Mouse (Mus musculus) A20 (cell line): ENCODE measurements around the gene Fam71b.

Experiments used
- DNase-seq: peaks from one replicate; pipeline ENCODE4 v3.0.0-alpha.2; 2011; ENCODE audit warnings: low read depth, low spot score

Fam71b gene

GRCm38 (mm10) chr11:46430123-46430522 is 33.8 kb downstream of the Fam71b start:
- DNase-seq = no peak

GRCm38 (mm10) chr11:46431129-46431528 is 34.8 kb downstream of the Fam71b start:
- peak; percentile 86 for DNase-seq

DNA sequence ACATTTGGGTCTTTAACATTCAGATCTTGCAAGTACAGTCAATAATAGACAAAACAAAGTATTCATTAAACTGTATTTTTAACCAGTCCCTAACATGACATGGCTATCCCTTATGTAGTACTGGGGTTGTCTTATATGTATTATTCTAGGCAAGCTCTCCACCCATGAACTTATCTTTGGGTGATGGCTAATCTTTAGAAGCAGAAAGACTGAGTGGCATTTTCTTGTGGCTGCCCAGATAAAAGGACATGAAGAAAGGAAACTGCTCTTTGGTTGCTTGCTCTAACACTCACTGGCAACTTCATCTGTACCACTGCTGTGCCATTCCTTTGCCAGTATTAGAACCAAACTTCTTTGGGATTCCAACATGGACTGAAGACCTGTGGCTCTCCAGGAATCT is 39.0 kb downstream of the Fam71b start:
- no peak for DNase-seq

- peak; percentile 96 for DNase-seq
Observed at GRCm38 (mm10) chr11:46436760-46437458, 40.5 kb downstream of the Fam71b start, which contains the start of gene Med7. Med7 (plus strand) TSS chr11:46436925.

DNA sequence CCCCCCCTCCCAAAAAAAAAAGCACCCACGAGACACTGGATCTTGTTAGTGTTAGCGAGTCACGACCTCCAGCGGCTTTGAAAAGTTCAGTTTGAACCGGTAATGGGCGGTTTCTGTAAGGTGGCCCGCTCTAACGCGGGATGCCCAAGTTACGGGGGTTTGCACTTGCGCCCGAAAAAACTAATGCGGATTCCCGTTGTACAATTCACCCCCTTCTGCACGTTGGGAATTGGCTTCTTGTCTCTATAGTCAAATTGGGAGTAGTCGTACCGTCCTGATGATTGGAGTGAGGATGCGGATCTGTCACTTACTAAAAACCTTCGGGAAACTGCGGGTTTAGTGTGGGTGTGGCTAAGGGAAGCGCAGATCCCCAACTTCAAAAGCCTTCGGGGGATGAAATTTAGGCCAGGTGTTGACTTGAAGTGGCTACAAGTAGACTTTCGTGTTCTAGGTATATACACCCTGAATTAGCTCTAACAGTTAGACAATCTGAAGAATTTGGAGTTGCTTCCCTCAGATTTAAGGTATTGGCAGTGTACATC is 41.2 kb downstream of the Fam71b start:
- DNase-seq = peak; percentile 81

- DNase-seq = no peak
Observed at GRCm38 (mm10) chr11:46439005-46439543, 42.7 kb downstream of the Fam71b start.

GRCm38 (mm10) chr11:46441774-46442173 is 45.4 kb downstream of the Fam71b start:
- DNase-seq = peak; percentile 35

- DNase-seq = peak; percentile 47
Observed at GRCm38 (mm10) chr11:46443152-46443551, 46.8 kb downstream of the Fam71b start.

DNA sequence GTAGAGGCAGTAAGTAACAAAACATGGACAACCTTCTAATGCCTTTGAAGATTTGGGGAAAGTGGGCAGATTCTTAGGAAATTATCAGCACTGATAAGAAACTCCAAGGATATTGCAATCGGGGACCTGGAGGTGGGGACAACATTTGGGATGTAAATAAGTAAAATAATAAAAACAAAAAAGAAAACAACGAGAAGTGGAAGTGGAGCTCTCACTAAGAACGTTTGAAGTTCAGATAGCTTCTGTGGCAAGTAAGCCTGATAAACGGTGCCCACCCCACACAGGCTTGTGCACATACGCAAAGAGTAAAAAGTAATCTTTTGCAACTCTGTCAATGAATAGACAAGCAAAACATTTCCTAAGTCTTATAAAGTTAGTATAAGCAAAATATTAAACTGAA is 47.6 kb downstream of the Fam71b start:
- DNase-seq = no peak

DNA sequence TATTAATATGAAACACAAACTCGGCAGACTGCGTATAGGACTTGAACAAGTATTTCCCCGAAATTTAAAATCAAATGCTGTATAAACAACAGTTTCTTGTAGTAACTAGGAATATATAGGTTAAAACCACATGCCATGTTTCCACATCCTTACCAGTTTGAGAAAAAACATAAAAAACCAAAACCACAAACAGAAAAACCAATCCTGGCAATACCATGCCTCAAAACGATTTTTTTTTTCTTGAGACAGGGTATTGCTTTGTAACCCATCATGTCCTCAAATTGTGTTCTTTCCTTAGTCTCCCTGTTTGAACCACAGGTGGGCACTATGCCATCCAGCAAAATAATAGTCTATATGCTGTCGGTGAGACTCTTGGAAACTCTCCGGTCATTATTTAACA is 49.8 kb downstream of the Fam71b start:
- no peak for DNase-seq

GRCm38 (mm10) chr11:46447644-46448484 is 51.5 kb downstream of the Fam71b start:
- DNase-seq = peak; percentile 83

GRCm38 (mm10) chr11:46449461-46450080 is 53.2 kb downstream of the Fam71b start:
- no peak for DNase-seq

DNA sequence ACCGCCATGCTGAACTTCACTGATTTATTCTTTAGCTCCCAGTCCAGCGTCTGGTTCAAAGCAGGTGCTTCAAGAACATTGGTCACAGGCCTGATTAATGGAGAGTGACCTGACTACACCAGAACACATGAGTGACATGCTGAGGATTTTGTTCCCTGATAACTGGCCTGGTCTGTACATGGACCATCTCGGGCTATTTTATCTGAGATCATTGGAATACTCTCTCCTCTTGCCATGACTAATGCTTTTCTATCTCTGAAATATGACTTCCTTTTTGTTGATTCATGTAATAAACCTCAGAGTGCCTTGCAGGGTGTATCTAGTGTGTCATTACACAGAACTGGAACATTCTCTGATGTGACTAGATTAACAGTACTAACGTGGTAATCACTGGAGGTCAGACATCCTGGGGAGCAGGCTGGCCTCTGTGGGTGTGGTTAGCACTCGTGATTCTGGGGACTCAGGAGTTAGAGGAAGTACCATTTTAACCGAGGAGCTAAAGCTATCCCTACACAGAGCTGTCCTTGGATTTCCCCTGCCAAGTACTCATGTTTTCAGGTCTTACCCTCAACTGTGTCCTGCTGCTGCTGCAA is 58.2 kb downstream of the Fam71b start, which contains the start of gene Havcr2:
Gene Havcr2, plus strand, starts transcription at position 483 of the 593 bp plus-strand sequence.
- DNase-seq = no peak
